Mouse (Mus musculus) E14TG2a.4 (cell line): ENCODE measurements at regions not wholly inside any gene's neighbourhood (a gene's known extent, or its start where the extent isn't known, plus 50 kb on each side); places are given as distances from the start of the nearest gene placed in this dataset.

Source experiments
- CTCF ChIP-seq: conservative IDR thresholded peaks from 2 replicates; pipeline ENCODE4 v1.5.1; 2014; ENCODE audit warnings: low read length
- NANOG ChIP-seq: IDR thresholded peaks from 2 replicates; pipeline ENCODE4 v1.6.1; 2014; ENCODE audit warnings: borderline replicate concordance, low read length, mixed read lengths
- POU5F1 ChIP-seq: IDR thresholded peaks from 2 replicates; pipeline ENCODE4 v1.6.1; 2014; ENCODE audit warnings: low read length, borderline replicate concordance

- no peak for TF ChIP-seq CTCF
- no peak for TF ChIP-seq NANOG
- TF ChIP-seq POU5F1 = no peak
These were observed 192.7 kb downstream of the Gm11146 start for GRCm38 (mm10) chr16:77409168-77409567.
